Mouse (Mus musculus) bone marrow macrophage, adult 2 months (primary cell): ENCODE data around the gene Hoxa1. TPM values are rescaled to one million over a fixed set of nuclear protein-coding genes. Genes with fewer than 3 reads are reported as not detected.

Source experiments
- H3K27ac ChIP-seq: 2 replicates; pipeline ENCODE4 v1.5.1; 2012; ENCODE audit warnings: low read depth, low read length; ENCODE audit not compliant: insufficient read depth
- H3K4me1 ChIP-seq: 2 replicates; pipeline ENCODE4 v1.6.1; 2012; ENCODE audit warnings: low read length; ENCODE audit not compliant: control insufficient read depth, insufficient read depth
- H3K4me3 ChIP-seq: 2 replicates; pipeline ENCODE4 v1.5.1; 2012; ENCODE audit warnings: mild to moderate bottlenecking, low read length, moderate library complexity; ENCODE audit not compliant: insufficient read depth
- CTCF ChIP-seq: IDR thresholded peaks from 2 replicates; pipeline ENCODE4 v1.5.1; 2012; ENCODE audit warnings: low read depth, mild to moderate bottlenecking, low read length, moderate library complexity
- POLR2A ChIP-seq: IDR thresholded peaks from 2 replicates; pipeline ENCODE4 v1.6.1; 2012; ENCODE audit warnings: mild to moderate bottlenecking, low read depth, low read length, borderline replicate concordance
- polyA plus RNA-seq: library from polyadenylated mRNA; stranded (reverse); fragments of >200 nt; gene quantifications from 2 replicates; pipeline ENCODE4 v1.2.4, GENCODE M21; 2012; ENCODE audit not compliant: missing spikeins, insufficient read depth, insufficient read length

The Hoxa1 gene
- polyA plus RNA-seq, 1 experiment: 1.1 TPM

DNA sequence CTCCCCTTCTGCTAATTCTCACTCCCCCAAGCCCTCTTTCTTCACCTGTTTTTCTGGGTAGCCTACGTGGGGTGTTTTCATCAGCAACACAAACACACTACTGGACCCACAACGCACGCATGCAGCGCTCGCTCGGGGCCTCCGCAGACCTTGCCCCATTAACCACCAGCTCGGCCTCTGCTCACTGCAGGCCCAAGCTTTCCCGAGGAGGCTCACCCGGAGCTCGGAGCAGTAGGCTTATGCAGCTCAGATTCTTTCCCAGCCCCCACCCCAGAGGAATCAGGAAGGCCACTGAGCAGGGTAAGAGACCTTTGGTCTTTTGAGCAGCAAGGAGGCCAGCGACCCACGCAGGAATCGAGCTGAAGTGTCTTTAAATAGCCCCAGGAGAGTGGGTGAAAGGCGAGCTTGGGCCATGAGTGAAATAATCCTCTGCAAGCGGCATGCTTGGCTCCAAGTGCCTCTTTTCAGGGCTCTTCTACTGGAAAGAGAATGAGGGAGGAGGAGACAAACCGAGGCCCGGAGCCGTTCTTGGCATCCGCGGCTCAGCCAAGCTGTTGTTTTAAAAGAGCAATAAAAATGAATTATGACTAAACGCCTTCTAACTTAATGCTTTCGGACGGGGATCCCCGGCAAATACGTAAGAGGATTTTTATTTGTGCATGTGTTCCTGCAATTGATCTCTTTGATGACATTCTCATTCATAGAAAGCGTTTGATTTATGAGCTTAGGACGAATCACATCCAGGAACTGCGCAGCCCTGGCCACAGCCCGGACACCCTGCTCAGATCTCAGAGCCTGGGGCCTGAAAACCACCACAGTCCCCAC is 2.6 kb upstream of the Hoxa1 start:
- TF ChIP-seq POLR2A (no peak), CTCF (no peak)

GRCm38 (mm10) chr6:52159979-52160378 is 1.9 kb upstream of the Hoxa1 start:
- H3K27ac ChIP-seq: peak overlapping the region; percentile 87
- peak overlapping the region; percentile 82 for H3K4me3 ChIP-seq
- no peak for TF ChIP-seq CTCF
- no peak for TF ChIP-seq POLR2A
- peaks cover 25% of the 10 kb centered on the region for H3K4me1 ChIP-seq

More for the DNA sequence above, 2.6 kb upstream of the Hoxa1 start:
- Histone ChIP-seq H3K4me1 (peaks cover 25% of the 10 kb centered on the region), H3K27ac (peak overlapping the region; percentile 82), H3K4me3 (peak overlapping the region; percentile 59)

GRCm38 (mm10) chr6:52159164-52159761 is 1.1 kb upstream of the Hoxa1 start:
- Histone ChIP-seq H3K27ac (peak overlapping the region; percentile 87), H3K4me3 (peak overlapping the region; percentile 82)
- TF ChIP-seq CTCF: no peak
- TF ChIP-seq POLR2A: no peak

DNA sequence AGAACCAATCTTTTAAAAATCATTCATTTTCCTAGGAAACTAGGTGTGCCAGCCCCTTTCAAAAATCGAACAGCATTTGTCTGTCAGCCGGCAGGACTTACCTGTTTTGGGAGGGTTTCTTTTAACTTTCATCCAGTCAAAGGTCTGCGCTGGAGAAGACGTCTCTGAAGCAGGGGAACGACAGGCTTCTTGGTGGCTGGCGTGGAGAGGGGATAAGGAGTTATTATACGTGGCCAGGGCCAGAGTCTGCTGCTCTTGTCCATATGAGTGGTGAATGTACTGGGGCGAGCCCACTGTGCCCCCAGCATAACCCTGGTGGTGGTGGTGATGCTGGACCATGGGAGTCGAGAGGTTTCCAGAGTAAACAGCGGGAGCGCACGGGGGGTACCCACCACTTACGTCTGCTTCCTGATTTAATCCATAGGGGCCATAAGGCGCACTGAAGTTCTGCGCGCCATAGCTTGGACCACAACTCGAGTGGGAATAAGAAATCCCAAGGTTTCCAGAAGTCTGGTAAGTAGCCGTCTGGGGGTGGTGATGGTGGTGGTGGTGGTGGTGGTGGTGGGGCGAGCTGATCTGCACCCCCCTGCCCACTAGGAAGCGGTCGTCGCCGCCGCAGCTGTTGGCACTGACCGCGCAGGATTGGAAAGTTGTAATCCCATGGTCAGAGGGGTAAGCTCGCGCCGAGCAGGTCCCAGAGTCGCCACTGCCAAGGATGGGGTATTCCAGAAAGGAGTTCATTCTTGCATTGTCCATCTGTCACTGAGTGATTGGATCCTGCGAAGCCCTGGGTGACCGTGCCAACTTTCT is 446 bp downstream of the Hoxa1 start:
- TF ChIP-seq POLR2A (no peak), CTCF (no peak)
- peak overlapping the region; percentile 82 for H3K4me3 ChIP-seq
- no peak overlapping the region for H3K27ac ChIP-seq
- H3K4me1 ChIP-seq: peaks cover 25% of the 10 kb centered on the region

More at GRCm38 (mm10) chr6:52159164-52159761, 1.1 kb upstream of the Hoxa1 start:
- peaks cover 25% of the 10 kb centered on the region for H3K4me1 ChIP-seq

GRCm38 (mm10) chr6:52156551-52157200 is 1.4 kb downstream of the Hoxa1 start:
- no peak for TF ChIP-seq CTCF
- TF ChIP-seq POLR2A: no peak
- Histone ChIP-seq H3K4me3 (no peak overlapping the region), H3K4me1 (peaks cover 25% of the 10 kb centered on the region), H3K27ac (no peak overlapping the region)

DNA sequence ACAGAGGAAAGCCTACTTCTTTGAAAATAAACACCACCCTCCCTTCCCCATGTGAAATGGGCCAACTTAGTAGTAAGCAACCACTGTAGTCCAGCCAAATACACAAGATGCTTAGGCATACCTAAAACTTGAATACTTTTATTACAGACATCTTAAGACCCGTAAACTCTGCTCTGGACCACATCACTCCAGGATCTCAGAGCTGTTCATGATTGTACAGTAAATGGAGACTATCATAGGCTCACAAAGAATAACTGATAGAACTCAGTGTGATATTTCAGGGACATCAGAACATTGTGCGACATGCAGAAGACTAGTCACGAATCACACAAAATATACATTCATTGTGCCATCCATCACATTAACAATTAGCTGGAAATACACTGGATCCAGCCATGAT is 2.6 kb downstream of the Hoxa1 start:
- H3K27ac ChIP-seq: no peak overlapping the region
- TF ChIP-seq CTCF: no peak
- TF ChIP-seq POLR2A: no peak
- peaks cover 21% of the 10 kb centered on the region for H3K4me1 ChIP-seq
- no peak overlapping the region for H3K4me3 ChIP-seq

GRCm38 (mm10) chr6:52154044-52154443 is 4.1 kb downstream of the Hoxa1 start:
- Histone ChIP-seq H3K4me3 (no peak overlapping the region), H3K27ac (no peak overlapping the region), H3K4me1 (peaks cover 16% of the 10 kb centered on the region)
- TF ChIP-seq CTCF: no peak
- TF ChIP-seq POLR2A: no peak

GRCm38 (mm10) chr6:52153270-52153669 is 4.8 kb downstream of the Hoxa1 start:
- no peak overlapping the region for H3K27ac ChIP-seq
- no peak overlapping the region for H3K4me3 ChIP-seq
- peaks cover 16% of the 10 kb centered on the region for H3K4me1 ChIP-seq
- TF ChIP-seq CTCF: no peak
- TF ChIP-seq POLR2A: no peak
